Mouse (Mus musculus) splenic B cell, adult 2 months (primary cell): ENCODE measurements around the gene Spata2.
A peak's percentile ranks its signal among the peaks of the same experiment; 100 is the strongest.

Experiments used
- DNase-seq: peaks from one replicate; pipeline ENCODE4 v3.0.0-alpha.2; 2011; ENCODE audit warnings: low read depth, low spot score
- H3K27me3 ChIP-seq: 2 replicates; pipeline ENCODE4 v1.6.1; 2012; ENCODE audit warnings: mild to moderate bottlenecking, low read length, moderate library complexity, mixed read lengths; ENCODE audit not compliant: control insufficient read depth, poor library complexity, insufficient read depth, severe bottlenecking
- H3K36me3 ChIP-seq: 2 replicates; pipeline ENCODE4 v1.6.1; 2012; ENCODE audit warnings: mild to moderate bottlenecking, low read length, moderate library complexity, mixed read lengths; ENCODE audit not compliant: control insufficient read depth, poor library complexity, insufficient read depth, severe bottlenecking

The Spata2 gene

GRCm38 (mm10) chr2:167478128-167478527, 14.6 kb downstream of the Spata2 start:
- Histone ChIP-seq H3K27me3 (no peaks in the 10 kb centered on the region), H3K36me3 (peaks cover 8% of the 10 kb centered on the region)
- DNase-seq, result no peak

- no peak for DNase-seq
- Histone ChIP-seq H3K36me3 (peaks cover 3% of the 10 kb centered on the region), H3K27me3 (no peaks in the 10 kb centered on the region)
Observed at GRCm38 (mm10) chr2:167476762-167477161, 15.9 kb downstream of the Spata2 start.

- DNase-seq, result no peak
- peaks cover 3% of the 10 kb centered on the region for H3K36me3 ChIP-seq
- no peaks in the 10 kb centered on the region for H3K27me3 ChIP-seq
Observed at GRCm38 (mm10) chr2:167476200-167476688, 16.4 kb downstream of the Spata2 start.

- Histone ChIP-seq H3K27me3 (no peaks in the 10 kb centered on the region), H3K36me3 (peaks cover 3% of the 10 kb centered on the region)
- DNase-seq, result no peak
Observed at GRCm38 (mm10) chr2:167475596-167475995, 17.1 kb downstream of the Spata2 start.

- no peak for DNase-seq
- no peaks in the 10 kb centered on the region for H3K27me3 ChIP-seq
Observed at GRCm38 (mm10) chr2:167474218-167474617, 18.5 kb downstream of the Spata2 start.

GRCm38 (mm10) chr2:167471585-167471984, 21.1 kb downstream of the Spata2 start:
- no peak for DNase-seq
- H3K27me3 ChIP-seq, result no peaks in the 10 kb centered on the region
- peaks cover 3% of the 10 kb centered on the region for H3K36me3 ChIP-seq

More at GRCm38 (mm10) chr2:167474218-167474617, 18.5 kb downstream of the Spata2 start:
- H3K36me3 ChIP-seq, result peaks cover 3% of the 10 kb centered on the region

GRCm38 (mm10) chr2:167470611-167471010, 22.1 kb downstream of the Spata2 start:
- DNase-seq, result no peak
- Histone ChIP-seq H3K36me3 (peaks cover 3% of the 10 kb centered on the region), H3K27me3 (no peaks in the 10 kb centered on the region)

- peak; percentile 31 for DNase-seq
- Histone ChIP-seq H3K36me3 (no peaks in the 10 kb centered on the region; the same call in none of the 2 replicates), H3K27me3 (no peaks in the 10 kb centered on the region)
Observed at GRCm38 (mm10) chr2:167468444-167468843, 24.2 kb downstream of the Spata2 start.

GRCm38 (mm10) chr2:167467214-167467613, 25.5 kb downstream of the Spata2 start:
- no peaks in the 10 kb centered on the region for H3K27me3 ChIP-seq
- no peak for DNase-seq

GRCm38 (mm10) chr2:167465951-167466350, 26.7 kb downstream of the Spata2 start:
- no peaks in the 10 kb centered on the region; the same call in none of the 2 replicates for H3K36me3 ChIP-seq
- DNase-seq, result no peak
- no peaks in the 10 kb centered on the region for H3K27me3 ChIP-seq

More at GRCm38 (mm10) chr2:167467214-167467613, 25.5 kb downstream of the Spata2 start:
- no peaks in the 10 kb centered on the region; the same call in none of the 2 replicates for H3K36me3 ChIP-seq

GRCm38 (mm10) chr2:167463802-167464201, 28.9 kb downstream of the Spata2 start:
- no peak for DNase-seq
- Histone ChIP-seq H3K27me3 (no peaks in the 10 kb centered on the region), H3K36me3 (peaks cover 4% of the 10 kb centered on the region)

GRCm38 (mm10) chr2:167462954-167463353, 29.7 kb downstream of the Spata2 start:
- peak; percentile 65 for DNase-seq
- H3K27me3 ChIP-seq, result no peaks in the 10 kb centered on the region
- H3K36me3 ChIP-seq, result peaks cover 6% of the 10 kb centered on the region

- DNase-seq, result no peak
- no peaks in the 10 kb centered on the region for H3K27me3 ChIP-seq
- H3K36me3 ChIP-seq, result peaks cover 8% of the 10 kb centered on the region; the same call in 1 of the 2 replicates
Observed at GRCm38 (mm10) chr2:167459071-167459865, 33.4 kb downstream of the Spata2 start.

- Histone ChIP-seq H3K36me3 (peaks cover 11% of the 10 kb centered on the region), H3K27me3 (no peaks in the 10 kb centered on the region)
- DNase-seq, result no peak
Observed at GRCm38 (mm10) chr2:167458548-167458947, 34.1 kb downstream of the Spata2 start.

GRCm38 (mm10) chr2:167457213-167457612, 35.5 kb downstream of the Spata2 start:
- H3K36me3 ChIP-seq, result peaks cover 11% of the 10 kb centered on the region
- no peaks in the 10 kb centered on the region for H3K27me3 ChIP-seq
- no peak for DNase-seq
